Mouse (Mus musculus) intestine, embryonic 15.5 days (tissue): Measurements from ENCODE around the gene Kdf1. TPM values are rescaled to one million over a fixed set of nuclear protein-coding genes. Genes with fewer than 3 reads are reported as not detected.

ENCODE experiments used
- ATAC-seq: fragments of 200-750 bp; cut with Nextera tagmentation; 2 replicates; pipeline ENCODE4 v1.8.0; 2017; ENCODE audit warnings: moderate TSS enrichment, moderate library complexity
- H3K27ac ChIP-seq: fragments of 300-500 bp; sonication (generic); 2 replicates; pipeline ENCODE4 v1.5.1; 2015; ENCODE audit warnings: mild to moderate bottlenecking, inconsistent platforms
- H3K27me3 ChIP-seq: fragments of 300-500 bp; sonication (generic); replicated peaks from 2 replicates; pipeline ENCODE4 v1.6.1; 2015; ENCODE audit warnings: inconsistent platforms
- H3K36me3 ChIP-seq: fragments of 300-500 bp; sonication (generic); 2 replicates; pipeline ENCODE4 v1.6.1; 2015; ENCODE audit warnings: inconsistent platforms
- H3K4me1 ChIP-seq: fragments of 300-500 bp; sonication (generic); replicated peaks from 2 replicates; pipeline ENCODE4 v1.6.1; 2015; ENCODE audit warnings: inconsistent platforms
- H3K4me2 ChIP-seq: fragments of 300-500 bp; sonication (generic); replicated peaks from 2 replicates; pipeline ENCODE4 v1.6.1; 2015; ENCODE audit warnings: mild to moderate bottlenecking, inconsistent platforms
- H3K4me3 ChIP-seq: fragments of 300-500 bp; sonication (generic); replicated peaks from 2 replicates; pipeline ENCODE4 v1.5.1; 2015; ENCODE audit warnings: inconsistent platforms
- H3K9ac ChIP-seq: fragments of 300-500 bp; sonication (generic); 2 replicates; pipeline ENCODE4 v1.6.1; 2015; ENCODE audit warnings: inconsistent platforms
- H3K9me3 ChIP-seq: fragments of 300-500 bp; sonication (generic); 2 replicates; pipeline ENCODE4 v1.6.1; 2016; ENCODE audit warnings: inconsistent platforms
- WGBS: fragments of 180-500 bp; shearing (Covaris S2); methylation state at CpG from one replicate; pipeline ENCODE4 v1.1.7; 2015; 5-methylcytosine and 5-hydroxymethylcytosine counted together
- polyA plus RNA-seq: library from polyadenylated mRNA; unstranded; fragments of >200 nt; fragmentation: Nextera tagmentation; extraction: Ambion mirVana; gene quantifications from 2 replicates; pipeline ENCODE4 v1.2.1, GENCODE M21; 2015

Gene Kdf1
- polyA plus RNA-seq, result 40.5 and 45.1 TPM in 2 replicates

- H3K4me3 ChIP-seq, result peak within 1 kb of the TSS; percentile 57
- peaks cover 25% of the 10 kb centered on the region for H3K27me3 ChIP-seq
- peak within 1 kb of the TSS; percentile 72 for H3K27ac ChIP-seq
- H3K4me2 ChIP-seq, result peak within 1 kb of the TSS; percentile 62
- H3K9me3 ChIP-seq, result no peaks in the 10 kb centered on the region
- H3K9ac ChIP-seq, result peak within 1 kb of the TSS; percentile 67
- ATAC-seq, result peak; percentile 96
- 3% methylated on average over 55 of the region's 69 CpGs for WGBS
- H3K36me3 ChIP-seq, result no peaks in the 10 kb centered on the region
- H3K4me1 ChIP-seq, result 0 out of 2 replicates have a peak, but pooled peaks cover 4% of the 10 kb centered on the region
Measured at GRCm38 (mm10) chr4:133518601-133519368, at the start of gene Kdf1. Gene Kdf1, plus strand, starts transcription at chr4:133518963.

DNA sequence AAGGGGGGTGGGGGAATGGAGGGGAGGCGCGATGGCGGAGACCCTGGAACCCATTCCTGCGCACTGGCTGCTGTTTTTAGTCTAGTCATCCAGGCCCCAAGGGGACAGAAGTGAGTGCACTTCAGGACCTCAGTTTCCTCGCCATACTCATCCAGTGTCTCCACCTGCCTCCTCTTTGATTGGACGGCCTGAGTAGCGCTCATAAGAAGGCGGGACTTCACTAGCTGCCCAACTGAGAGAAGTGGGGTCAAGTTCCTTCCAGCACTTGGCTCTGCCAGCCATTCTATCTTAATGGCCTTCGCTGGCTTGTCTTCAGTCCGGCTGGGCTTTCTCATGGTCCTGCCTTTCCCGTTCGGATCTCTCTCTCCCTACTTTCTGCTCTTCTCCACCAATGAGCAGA is 49.6 kb upstream of the Kdf1 start:
- no peak overlapping the region for H3K4me3 ChIP-seq
- WGBS, result 10% methylated on average over 12 of the region's 12 CpGs
- peak; percentile 54 for ATAC-seq

GRCm38 (mm10) chr4:133471135-133471821 is 47.5 kb upstream of the Kdf1 start:
- Histone ChIP-seq H3K4me3 (no peak overlapping the region), H3K27ac (no peak overlapping the region), H3K9ac (no peak overlapping the region), H3K27me3 (0 out of 2 replicates have a peak, but pooled peaks cover 2% of the 10 kb centered on the region), H3K9me3 (no peaks in the 10 kb centered on the region), H3K4me2 (no peak overlapping the region), H3K36me3 (no peaks in the 10 kb centered on the region), H3K4me1 (0 out of 2 replicates have a peak, but pooled peaks cover 4% of the 10 kb centered on the region)
- WGBS, result 78% methylated on average over 7 of the region's 7 CpGs
- ATAC-seq, result no peak

More for the DNA sequence above, 49.6 kb upstream of the Kdf1 start:
- Histone ChIP-seq H3K27me3 (no peaks in the 10 kb centered on the region), H3K9ac (no peak overlapping the region), H3K4me1 (0 out of 2 replicates have a peak, but pooled peaks cover 4% of the 10 kb centered on the region), H3K4me2 (peak overlapping the region; percentile 98), H3K27ac (no peak overlapping the region), H3K9me3 (no peaks in the 10 kb centered on the region), H3K36me3 (no peaks in the 10 kb centered on the region)

GRCm38 (mm10) chr4:133473833-133474232 is 44.9 kb upstream of the Kdf1 start:
- Histone ChIP-seq H3K4me2 (no peak overlapping the region), H3K9ac (no peak overlapping the region), H3K27me3 (peaks cover 10% of the 10 kb centered on the region; the same call in 1 of the 2 replicates), H3K27ac (no peak overlapping the region), H3K9me3 (no peaks in the 10 kb centered on the region), H3K4me1 (0 out of 2 replicates have a peak, but pooled peaks cover 2% of the 10 kb centered on the region), H3K4me3 (no peak overlapping the region), H3K36me3 (no peaks in the 10 kb centered on the region)
- 51% methylated on average over 2 of the region's 2 CpGs for WGBS
- no peak for ATAC-seq

- Histone ChIP-seq H3K27me3 (peaks cover 34% of the 10 kb centered on the region), H3K4me1 (peaks cover 12% of the 10 kb centered on the region), H3K36me3 (no peaks in the 10 kb centered on the region), H3K9me3 (no peaks in the 10 kb centered on the region), H3K27ac (no peak within 1 kb of the TSS), H3K9ac (peak within 1 kb of the TSS; percentile 12; the same call in 1 of the 2 replicates), H3K4me3 (peak within 1 kb of the TSS; percentile 38), H3K4me2 (peak within 1 kb of the TSS; percentile 62)
- WGBS, result 3% methylated on average over 29 of the region's 29 CpGs
- peak; percentile 99 for ATAC-seq
Measured at GRCm38 (mm10) chr4:133479458-133480184, 39.1 kb upstream of the Kdf1 start, which contains the start of gene Tent5b. Gene Tent5b, plus strand, starts transcription at chr4:133480132.

DNA sequence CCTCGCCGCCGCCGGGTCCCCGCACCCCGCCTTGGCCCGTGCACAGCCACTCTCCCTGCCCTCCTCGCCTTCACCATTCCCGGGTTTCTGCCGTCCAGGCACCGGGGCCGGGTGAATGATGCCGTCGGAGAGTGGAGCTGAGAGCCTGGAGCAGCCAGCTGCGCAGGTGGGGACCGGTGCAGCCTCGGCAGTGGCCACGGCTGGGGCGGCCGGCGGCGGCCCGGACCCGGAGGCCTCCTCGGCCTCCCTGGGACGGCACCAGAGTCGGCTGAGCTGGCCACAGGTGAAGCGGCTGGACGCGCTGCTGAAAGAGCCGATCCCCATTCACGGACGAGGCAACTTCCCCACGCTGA is 38.6 kb upstream of the Kdf1 start:
- Histone ChIP-seq H3K9ac (peak overlapping the region; percentile 12; the same call in 1 of the 2 replicates), H3K4me3 (peak overlapping the region; percentile 38), H3K4me2 (peak overlapping the region; percentile 62), H3K36me3 (no peaks in the 10 kb centered on the region), H3K4me1 (peaks cover 12% of the 10 kb centered on the region), H3K27me3 (peaks cover 32% of the 10 kb centered on the region), H3K9me3 (no peaks in the 10 kb centered on the region), H3K27ac (no peak overlapping the region)
- no peak for ATAC-seq
- 2% methylated on average over 34 of the region's 34 CpGs for WGBS

- 42% methylated on average over 6 of the region's 6 CpGs for whole genome bisulfite sequencing
- H3K9ac ChIP-seq, result no peak overlapping the region
- no peaks in the 10 kb centered on the region for H3K36me3 ChIP-seq
- peak overlapping the region; percentile 38 for H3K4me3 ChIP-seq
- H3K4me1 ChIP-seq, result peaks cover 12% of the 10 kb centered on the region
- peak overlapping the region; percentile 62 for H3K4me2 ChIP-seq
- no peak overlapping the region for H3K27ac ChIP-seq
- H3K9me3 ChIP-seq, result no peaks in the 10 kb centered on the region
- ATAC-seq, result no peak
- peaks cover 32% of the 10 kb centered on the region for H3K27me3 ChIP-seq
Measured at GRCm38 (mm10) chr4:133480754-133481153, 38.0 kb upstream of the Kdf1 start.

DNA sequence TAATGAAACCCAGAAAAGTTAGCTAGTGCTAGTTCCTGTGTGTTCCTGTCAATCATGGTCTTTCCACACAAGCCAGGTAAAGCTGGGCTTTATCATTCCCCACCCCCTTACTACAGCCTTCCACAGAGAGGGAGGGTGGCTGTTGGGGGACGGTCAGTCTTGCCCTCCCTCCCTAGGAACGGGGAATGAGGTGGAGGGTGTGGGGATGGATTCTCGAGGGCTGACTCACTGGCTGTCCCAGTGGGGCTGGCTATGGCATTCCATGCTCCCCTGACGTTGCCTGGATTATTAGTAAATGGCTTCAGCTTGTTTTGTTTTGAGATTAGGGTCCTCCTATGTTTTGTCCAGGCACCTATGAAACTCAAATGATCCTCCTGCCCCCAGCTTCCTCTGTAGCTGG is 37.3 kb upstream of the Kdf1 start:
- peaks cover 12% of the 10 kb centered on the region for H3K4me1 ChIP-seq
- H3K4me2 ChIP-seq, result no peak overlapping the region
- no peaks in the 10 kb centered on the region for H3K9me3 ChIP-seq
- H3K27ac ChIP-seq, result no peak overlapping the region
- no peak overlapping the region for H3K4me3 ChIP-seq
- no peaks in the 10 kb centered on the region for H3K36me3 ChIP-seq
- ATAC-seq, result no peak
- 29% methylated on average over 4 of the region's 4 CpGs for WGBS
- H3K27me3 ChIP-seq, result peaks cover 32% of the 10 kb centered on the region
- H3K9ac ChIP-seq, result no peak overlapping the region

- no peak overlapping the region for H3K4me2 ChIP-seq
- peaks cover 12% of the 10 kb centered on the region for H3K4me1 ChIP-seq
- H3K27me3 ChIP-seq, result peaks cover 28% of the 10 kb centered on the region
- H3K9ac ChIP-seq, result no peak overlapping the region
- no peaks in the 10 kb centered on the region for H3K9me3 ChIP-seq
- no peaks in the 10 kb centered on the region for H3K36me3 ChIP-seq
- no peak for ATAC-seq
- H3K4me3 ChIP-seq, result no peak overlapping the region
- no peak overlapping the region for H3K27ac ChIP-seq
- 80% methylated on average over 3 of the region's 3 CpGs for WGBS
Measured at GRCm38 (mm10) chr4:133482479-133482878, 36.3 kb upstream of the Kdf1 start.

DNA sequence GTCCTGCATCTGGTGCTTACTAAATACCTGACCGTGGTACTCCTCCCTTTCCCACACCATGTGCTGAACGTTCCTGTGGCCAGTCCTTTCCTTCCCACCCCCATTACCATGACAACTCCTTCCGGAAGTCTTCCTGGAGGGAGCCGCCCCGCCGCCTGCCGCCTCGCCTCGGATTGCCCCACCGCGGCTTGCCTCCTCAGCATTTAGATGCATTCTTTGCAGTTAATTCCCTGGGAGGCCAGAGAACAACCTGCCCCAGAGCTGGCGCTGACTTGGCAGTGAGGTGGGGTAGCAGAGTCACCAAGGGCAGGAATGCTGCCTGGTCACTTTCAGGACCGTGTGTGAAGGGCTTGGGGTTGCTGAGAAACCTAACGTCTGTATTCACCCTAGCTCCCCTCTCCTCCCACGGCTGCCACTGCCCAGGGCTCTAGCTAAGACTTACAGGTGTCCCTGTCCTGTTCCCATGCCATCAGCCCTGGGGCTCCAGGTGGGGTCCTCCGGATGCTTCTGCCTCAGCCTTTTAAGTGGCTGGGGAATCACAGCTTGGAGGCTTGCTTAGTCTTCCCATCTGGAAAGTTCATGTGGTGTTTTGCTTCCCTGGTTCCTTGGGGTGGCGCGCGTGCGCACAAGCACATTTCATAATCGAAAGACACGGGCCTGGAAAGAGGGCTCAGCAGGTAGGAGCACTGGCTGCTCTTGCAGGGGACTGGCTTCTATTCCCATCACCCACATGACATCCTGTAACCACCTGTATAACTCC is 34.3 kb upstream of the Kdf1 start:
- peak overlapping the region; percentile 48 for H3K4me2 ChIP-seq
- H3K4me1 ChIP-seq, result peaks cover 20% of the 10 kb centered on the region
- H3K27me3 ChIP-seq, result peaks cover 22% of the 10 kb centered on the region
- H3K9ac ChIP-seq, result no peak overlapping the region
- H3K36me3 ChIP-seq, result no peaks in the 10 kb centered on the region
- WGBS, result 12% methylated on average over 22 of the region's 22 CpGs
- no peak; the same call in 1 of the 2 replicates for ATAC-seq
- no peak overlapping the region for H3K4me3 ChIP-seq
- H3K27ac ChIP-seq, result no peak overlapping the region
- no peaks in the 10 kb centered on the region for H3K9me3 ChIP-seq

GRCm38 (mm10) chr4:133485691-133486425 is 32.9 kb upstream of the Kdf1 start:
- no peak for ATAC-seq
- H3K4me3 ChIP-seq, result no peak overlapping the region
- H3K4me1 ChIP-seq, result peaks cover 20% of the 10 kb centered on the region
- H3K27ac ChIP-seq, result no peak overlapping the region
- peaks cover 14% of the 10 kb centered on the region for H3K27me3 ChIP-seq
- 88% methylated on average over 28 of the region's 28 CpGs for WGBS
- H3K36me3 ChIP-seq, result no peaks in the 10 kb centered on the region
- no peaks in the 10 kb centered on the region for H3K9me3 ChIP-seq
- no peak overlapping the region for H3K9ac ChIP-seq
- no peak overlapping the region for H3K4me2 ChIP-seq
